Mouse (Mus musculus) liver, embryonic 15.5 days (tissue): ENCODE results near the gene Gnaz. TPM values are rescaled to one million over a fixed set of nuclear protein-coding genes. Genes with fewer than 3 reads are reported as not detected.

ENCODE experiments used
- ATAC-seq: fragments of 200-750 bp; cut with Nextera tagmentation; 2 replicates; pipeline ENCODE4 v1.8.0; 2017; ENCODE audit warnings: moderate number of reproducible peaks, mild to moderate bottlenecking, moderate library complexity; ENCODE audit not compliant: insufficient read depth
- H3K27ac ChIP-seq: fragments of 300-500 bp; sonication (generic); replicated peaks from 2 replicates; pipeline ENCODE4 v1.5.1; 2015; ENCODE audit warnings: mild to moderate bottlenecking, inconsistent platforms
- H3K27me3 ChIP-seq: fragments of 300-500 bp; sonication (generic); 2 replicates; pipeline ENCODE4 v1.6.1; 2015; ENCODE audit warnings: mild to moderate bottlenecking, inconsistent platforms
- H3K36me3 ChIP-seq: fragments of 300-500 bp; sonication (generic); replicated peaks from 2 replicates; pipeline ENCODE4 v1.6.1; 2015; ENCODE audit warnings: moderate library complexity, mild to moderate bottlenecking, inconsistent platforms
- H3K4me1 ChIP-seq: fragments of 300-500 bp; sonication (generic); replicated peaks from 2 replicates; pipeline ENCODE4 v1.6.1; 2015; ENCODE audit warnings: inconsistent platforms
- H3K4me2 ChIP-seq: fragments of 300-500 bp; sonication (generic); 2 replicates; pipeline ENCODE4 v1.6.1; 2015; ENCODE audit warnings: moderate library complexity, mild to moderate bottlenecking, inconsistent platforms
- H3K4me3 ChIP-seq: fragments of 300-500 bp; sonication (generic); replicated peaks from 2 replicates; pipeline ENCODE4 v1.5.1; 2015; ENCODE audit warnings: mild to moderate bottlenecking, inconsistent platforms
- H3K9ac ChIP-seq: fragments of 300-500 bp; sonication (generic); 2 replicates; pipeline ENCODE4 v1.6.1; 2015; ENCODE audit warnings: moderate library complexity, mild to moderate bottlenecking, inconsistent platforms
- H3K9me3 ChIP-seq: fragments of 300-500 bp; sonication (generic); replicated peaks from 2 replicates; pipeline ENCODE4 v1.6.1; 2016; ENCODE audit warnings: inconsistent platforms
- WGBS: fragments of 180-500 bp; shearing (Covaris S2); methylation state at CpG from one replicate; pipeline ENCODE4 v1.1.7; 2015; ENCODE audit warnings: mixed read lengths; ENCODE audit not compliant: insufficient replicate concordance; 5-methylcytosine and 5-hydroxymethylcytosine counted together
- polyA plus RNA-seq: library from polyadenylated mRNA; unstranded; fragments of >200 nt; fragmentation: Nextera tagmentation; extraction: Ambion mirVana; gene quantifications from 2 replicates; pipeline ENCODE4 v1.2.1, GENCODE M21; 2015

Gnaz gene
- polyA plus RNA-seq, 1 experiment from 2014 or later: 3.8 TPM

DNA sequence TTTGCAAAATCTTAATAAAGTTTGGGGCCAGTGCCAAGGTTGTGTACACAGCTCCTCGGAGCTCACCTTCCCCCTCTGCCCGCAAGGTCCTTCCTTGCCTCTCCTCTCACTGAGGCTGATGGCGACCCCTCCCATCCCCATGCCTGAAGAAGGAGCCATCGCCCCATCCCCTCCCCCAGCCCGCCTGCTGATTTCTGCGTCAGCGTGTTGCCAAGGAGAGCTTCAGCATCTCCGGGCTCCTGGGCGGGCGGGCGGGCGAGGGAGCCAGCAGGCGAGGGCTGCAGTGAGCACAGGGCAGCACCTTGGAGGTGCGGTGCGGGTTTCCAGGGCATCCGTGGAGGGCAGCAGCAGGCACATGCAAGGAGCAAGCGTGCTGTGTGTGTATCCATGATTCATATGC lies 28.4 kb downstream of the Gnaz start:
- Histone ChIP-seq H3K4me2 (no peak overlapping the region), H3K4me3 (no peak overlapping the region), H3K27me3 (peaks cover 22% of the 10 kb centered on the region), H3K9me3 (no peaks in the 10 kb centered on the region), H3K9ac (no peak overlapping the region), H3K4me1 (no peaks in the 10 kb centered on the region), H3K36me3 (no peaks in the 10 kb centered on the region), H3K27ac (no peak overlapping the region)
- ATAC-seq: no peak
- WGBS: 28% methylated on average over 17 of the region's 17 CpGs

DNA sequence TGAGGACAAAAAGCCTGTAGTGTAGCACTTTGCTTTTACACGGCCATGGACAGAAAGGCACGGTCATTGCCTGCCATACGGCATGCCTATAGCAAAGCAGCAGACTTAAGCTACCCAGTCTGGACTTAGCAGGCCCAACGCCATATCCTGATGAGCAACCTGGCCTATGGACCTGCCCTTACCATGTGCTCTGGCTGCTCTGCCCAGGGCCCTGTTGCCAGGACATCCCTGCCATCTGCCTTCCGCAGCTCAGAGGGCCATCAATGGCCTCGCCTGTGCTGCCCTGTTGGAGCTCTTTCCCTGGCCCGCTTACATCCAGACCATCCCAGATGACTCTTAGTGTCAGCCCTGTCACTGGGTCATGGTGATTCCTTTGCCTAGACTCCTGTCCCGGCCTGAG lies 34.4 kb downstream of the Gnaz start:
- WGBS: 75% methylated on average over 8 of the region's 8 CpGs
- no peaks in the 10 kb centered on the region for H3K9me3 ChIP-seq
- ATAC-seq: no peak
- H3K27ac ChIP-seq: no peak overlapping the region
- no peaks in the 10 kb centered on the region for H3K36me3 ChIP-seq
- 0 out of 2 replicates have a peak, but pooled peaks cover 2% of the 10 kb centered on the region for H3K27me3 ChIP-seq
- H3K4me3 ChIP-seq: no peak overlapping the region
- H3K4me1 ChIP-seq: peaks cover 12% of the 10 kb centered on the region
- H3K4me2 ChIP-seq: no peak overlapping the region
- no peak overlapping the region for H3K9ac ChIP-seq

DNA sequence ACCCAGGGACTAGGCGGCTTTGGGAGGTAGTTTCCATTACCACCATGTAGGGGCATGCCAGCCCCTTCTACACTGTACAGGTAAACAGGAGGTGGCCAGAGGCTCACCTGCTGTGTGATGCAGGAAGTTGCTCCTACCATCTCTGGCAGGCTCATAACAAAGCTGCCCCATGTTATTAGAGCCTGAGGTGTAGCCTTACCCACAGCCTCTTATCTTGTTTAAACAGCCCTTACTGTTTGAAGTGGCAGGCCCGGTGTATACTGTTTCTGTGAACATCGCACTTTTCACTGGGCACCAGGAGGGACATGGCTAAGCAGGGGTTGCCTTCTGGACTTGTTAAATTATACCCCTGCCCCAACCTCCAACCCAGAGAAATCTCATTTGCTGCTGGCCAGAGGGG lies 37.1 kb downstream of the Gnaz start:
- H3K4me3 ChIP-seq: no peak overlapping the region
- no peaks in the 10 kb centered on the region for H3K36me3 ChIP-seq
- H3K4me1 ChIP-seq: peaks cover 12% of the 10 kb centered on the region
- WGBS: 15% methylated on average over 3 of the region's 3 CpGs
- H3K9me3 ChIP-seq: no peaks in the 10 kb centered on the region
- no peak overlapping the region for H3K9ac ChIP-seq
- no peaks in the 10 kb centered on the region for H3K27me3 ChIP-seq
- 0 out of 2 replicates have a peak, but pooled peaks have one; percentile 25 for ATAC-seq
- H3K4me2 ChIP-seq: no peak overlapping the region
- no peak overlapping the region for H3K27ac ChIP-seq

DNA sequence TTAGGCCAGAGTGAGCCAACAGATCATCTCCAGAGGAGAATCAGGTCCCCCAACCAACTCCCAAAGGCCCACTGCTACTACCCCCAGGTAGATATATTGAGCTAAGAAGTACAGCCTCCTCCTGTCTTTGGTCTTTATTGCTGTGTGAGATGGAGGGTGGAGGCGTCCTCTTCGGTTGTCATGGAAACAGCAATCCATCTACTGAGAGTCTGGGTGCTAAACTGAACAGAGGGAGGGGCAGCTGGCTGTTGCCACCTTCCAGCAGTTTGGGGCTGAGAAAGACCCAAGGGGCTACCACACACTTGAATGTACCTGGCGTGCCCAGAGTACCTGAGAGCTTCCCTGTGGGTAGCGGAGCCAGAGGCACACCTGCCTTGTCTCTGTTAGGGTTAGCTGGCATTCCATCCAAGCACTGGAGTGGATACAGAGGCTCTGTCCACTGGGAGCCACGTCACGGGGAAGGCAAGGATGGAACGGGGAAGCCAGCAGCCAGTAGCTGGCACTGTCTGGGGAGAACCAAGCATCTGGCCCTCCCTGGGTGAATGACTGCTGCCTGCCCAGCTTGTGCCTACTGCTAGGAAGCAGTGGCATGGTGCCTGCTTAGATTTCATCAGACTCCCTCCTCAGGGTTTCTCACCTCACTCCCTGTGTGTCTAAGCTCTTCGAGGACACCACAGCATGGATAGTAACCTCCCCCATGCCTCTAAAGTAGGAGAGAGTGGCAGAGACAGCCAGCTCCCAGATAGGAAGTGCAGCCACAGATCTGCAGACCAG lies 40.1 kb downstream of the Gnaz start:
- Histone ChIP-seq H3K4me3 (no peak overlapping the region), H3K27me3 (no peaks in the 10 kb centered on the region), H3K36me3 (no peaks in the 10 kb centered on the region), H3K4me2 (no peak overlapping the region), H3K4me1 (peaks cover 12% of the 10 kb centered on the region), H3K9me3 (no peaks in the 10 kb centered on the region), H3K9ac (no peak overlapping the region), H3K27ac (no peak overlapping the region)
- ATAC-seq: no peak
- 59% methylated on average over 8 of the region's 8 CpGs for WGBS

DNA sequence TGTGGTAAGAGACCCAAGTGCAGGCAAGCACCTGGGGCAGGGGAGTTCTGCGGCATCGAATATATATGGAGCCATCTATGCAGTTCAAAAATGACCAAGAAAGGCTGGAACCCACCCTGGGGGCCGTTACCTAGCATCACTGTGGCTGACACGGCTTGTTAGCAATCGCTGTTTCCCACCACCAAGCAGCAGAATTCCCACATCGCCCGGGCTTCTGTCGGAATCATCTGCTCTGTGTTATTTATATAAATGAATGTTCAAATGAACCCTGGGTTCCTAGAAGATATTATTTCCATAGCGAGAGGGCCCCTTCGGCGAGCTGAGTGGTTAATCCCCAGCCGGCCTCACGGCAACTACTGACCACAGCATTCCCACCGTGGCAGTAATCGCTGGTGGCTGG lies 43.7 kb downstream of the Gnaz start:
- Histone ChIP-seq H3K4me3 (no peak overlapping the region), H3K4me1 (no peaks in the 10 kb centered on the region), H3K27ac (no peak overlapping the region), H3K36me3 (no peaks in the 10 kb centered on the region), H3K27me3 (no peaks in the 10 kb centered on the region), H3K9ac (no peak overlapping the region), H3K9me3 (no peaks in the 10 kb centered on the region), H3K4me2 (no peak overlapping the region)
- WGBS: 82% methylated on average over 15 of the region's 15 CpGs
- ATAC-seq: no peak

DNA sequence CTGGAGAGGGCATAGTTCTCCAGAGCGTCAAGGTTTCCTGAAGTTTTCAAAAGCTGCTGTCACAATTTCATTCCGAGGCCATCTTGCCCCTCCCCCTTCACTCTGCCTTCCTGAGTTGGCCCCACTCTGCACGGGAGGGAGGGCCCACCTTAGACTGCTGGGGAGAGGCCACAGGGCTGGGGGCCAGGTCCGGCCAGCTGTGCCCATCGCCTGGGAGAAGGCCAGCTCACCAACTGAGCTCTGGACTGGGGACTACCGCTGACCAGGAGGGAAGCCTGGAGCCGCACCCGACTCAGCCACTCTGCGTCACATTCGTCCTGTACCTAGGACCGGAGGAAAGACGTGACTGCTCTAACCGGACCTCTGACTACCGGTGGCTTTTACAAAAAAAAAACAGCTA lies 48.5 kb downstream of the Gnaz start:
- Histone ChIP-seq H3K27ac (no peak overlapping the region), H3K27me3 (no peaks in the 10 kb centered on the region), H3K4me2 (no peak overlapping the region), H3K4me3 (no peak overlapping the region), H3K9me3 (no peaks in the 10 kb centered on the region), H3K4me1 (no peaks in the 10 kb centered on the region), H3K9ac (no peak overlapping the region), H3K36me3 (no peaks in the 10 kb centered on the region)
- WGBS: 56% methylated on average over 14 of the region's 14 CpGs
- ATAC-seq: no peak

DNA sequence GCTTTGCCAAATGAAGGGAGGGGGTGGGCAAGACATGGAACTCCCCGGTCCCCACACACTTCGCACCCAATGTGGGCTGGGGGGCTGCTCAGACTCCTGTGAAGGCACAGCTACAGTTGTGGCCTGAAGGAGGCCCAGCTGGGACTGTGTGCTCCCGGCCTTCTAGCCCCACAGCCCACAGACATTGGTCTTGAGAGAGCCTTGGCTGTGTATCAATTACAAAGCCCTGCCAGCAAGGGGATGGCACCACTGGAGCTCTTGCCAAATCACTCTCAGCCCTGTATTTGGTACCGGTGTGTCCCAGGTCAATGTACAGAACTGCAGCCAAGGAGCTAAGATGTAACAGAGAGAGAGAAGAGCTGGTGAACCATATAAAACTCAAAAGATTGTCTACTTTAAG lies 49.5 kb downstream of the Gnaz start:
- no peaks in the 10 kb centered on the region for H3K4me1 ChIP-seq
- H3K4me3 ChIP-seq: no peak overlapping the region
- no peaks in the 10 kb centered on the region for H3K27me3 ChIP-seq
- no peak for ATAC-seq
- no peaks in the 10 kb centered on the region for H3K9me3 ChIP-seq
- no peak overlapping the region for H3K9ac ChIP-seq
- H3K27ac ChIP-seq: no peak overlapping the region
- H3K36me3 ChIP-seq: no peaks in the 10 kb centered on the region
- 74% methylated on average over 4 of the region's 4 CpGs for WGBS
- H3K4me2 ChIP-seq: no peak overlapping the region

DNA sequence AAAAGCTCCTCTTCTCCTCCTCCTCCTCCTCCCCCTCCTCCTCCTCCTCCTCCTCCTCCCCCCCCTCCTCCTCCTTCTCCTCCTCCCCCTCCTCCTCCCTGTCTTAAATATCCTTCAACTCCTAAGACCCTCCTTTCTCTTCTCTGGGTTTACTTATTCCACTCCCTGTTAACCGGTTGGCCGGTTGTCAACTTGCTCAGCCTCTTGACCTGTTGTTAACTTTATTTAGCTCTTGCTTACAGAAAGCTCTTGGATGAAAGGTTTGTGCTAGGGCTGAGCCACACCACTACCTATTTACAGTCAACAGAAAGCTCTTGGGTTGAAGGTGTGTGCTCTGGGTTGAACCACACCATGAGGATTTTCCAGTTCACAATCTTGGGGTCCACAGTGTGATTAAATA lies 53.3 kb downstream of the Gnaz start:
- Histone ChIP-seq H3K4me2 (no peak overlapping the region), H3K9me3 (no peaks in the 10 kb centered on the region), H3K9ac (no peak overlapping the region), H3K4me3 (no peak overlapping the region), H3K27me3 (no peaks in the 10 kb centered on the region), H3K36me3 (no peaks in the 10 kb centered on the region), H3K27ac (no peak overlapping the region), H3K4me1 (no peaks in the 10 kb centered on the region)
- ATAC-seq: no peak
- WGBS: 65% methylated on average over 2 of the region's 2 CpGs

DNA sequence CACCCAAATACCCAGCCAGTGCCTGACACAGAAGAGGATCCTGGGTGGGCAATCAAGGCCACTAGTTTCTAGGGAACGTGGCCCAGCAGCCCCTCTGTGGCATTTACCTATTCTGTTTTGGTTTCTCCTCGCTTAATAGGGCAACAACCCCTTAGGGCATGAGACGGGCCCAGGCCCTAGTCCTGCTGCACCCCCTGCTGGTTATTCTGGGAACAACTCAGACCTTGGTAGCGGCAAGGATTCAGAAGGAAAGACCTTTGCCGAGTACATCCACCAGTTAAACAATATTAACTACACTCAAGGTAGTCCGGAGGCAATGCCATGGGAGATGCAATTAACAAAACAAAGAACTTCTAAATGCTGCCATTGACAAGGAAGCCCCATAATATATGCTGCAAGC lies 54.2 kb downstream of the Gnaz start:
- 6% methylated on average over 6 of the region's 6 CpGs for WGBS
- H3K9ac ChIP-seq: no peak overlapping the region
- H3K4me2 ChIP-seq: no peak overlapping the region
- H3K9me3 ChIP-seq: no peaks in the 10 kb centered on the region
- H3K27ac ChIP-seq: no peak overlapping the region
- no peak overlapping the region for H3K4me3 ChIP-seq
- no peaks in the 10 kb centered on the region for H3K4me1 ChIP-seq
- no peaks in the 10 kb centered on the region for H3K27me3 ChIP-seq
- no peaks in the 10 kb centered on the region for H3K36me3 ChIP-seq
- ATAC-seq: no peak

DNA sequence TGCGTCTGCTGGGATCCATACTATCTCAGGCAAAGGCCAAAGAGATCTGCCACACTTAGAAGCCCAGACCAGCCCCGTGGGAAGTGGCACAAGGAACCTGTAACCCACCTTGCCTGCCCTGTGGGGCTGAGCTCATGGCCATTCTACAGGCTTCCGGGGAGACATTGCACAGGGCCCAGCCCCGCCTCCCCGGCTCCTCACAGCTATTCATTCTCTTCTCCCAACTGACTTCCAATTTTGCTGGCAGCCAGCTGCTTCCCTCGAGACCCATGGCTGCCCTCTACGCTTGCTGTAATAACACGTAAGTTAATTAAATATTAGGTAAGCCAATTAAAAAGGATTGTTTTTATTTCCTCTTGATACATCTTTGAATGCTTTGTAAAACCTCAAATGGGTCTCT lies 59.5 kb downstream of the Gnaz start:
- Histone ChIP-seq H3K27me3 (no peaks in the 10 kb centered on the region), H3K4me2 (no peak overlapping the region), H3K9ac (no peak overlapping the region), H3K9me3 (no peaks in the 10 kb centered on the region), H3K36me3 (no peaks in the 10 kb centered on the region), H3K4me1 (peaks cover 6% of the 10 kb centered on the region; the same call in 1 of the 2 replicates), H3K27ac (no peak overlapping the region), H3K4me3 (no peak overlapping the region)
- no peak for ATAC-seq
- WGBS: 60% methylated on average over 8 of the region's 8 CpGs

DNA sequence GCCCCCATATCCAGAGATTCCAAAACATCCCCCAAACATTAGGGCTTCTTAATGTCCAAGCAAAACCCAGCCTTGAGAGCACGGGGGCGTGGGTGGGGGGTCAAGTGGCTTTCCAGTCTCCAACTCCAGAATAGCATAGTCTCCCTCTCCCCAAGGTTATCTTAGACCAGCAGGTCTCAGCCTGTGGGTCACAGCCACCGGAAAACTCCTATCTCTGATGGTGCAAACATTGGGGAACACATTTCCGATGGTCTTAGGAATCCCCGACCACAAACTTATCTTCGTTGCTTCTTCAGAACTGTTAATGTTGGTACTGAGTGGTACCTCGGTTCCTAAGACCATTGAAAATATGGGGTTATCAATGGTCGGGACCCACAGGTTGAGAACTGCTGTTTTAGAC lies 61.8 kb downstream of the Gnaz start:
- Histone ChIP-seq H3K4me2 (no peak overlapping the region), H3K4me1 (peaks cover 6% of the 10 kb centered on the region; the same call in 1 of the 2 replicates), H3K9ac (no peak overlapping the region), H3K9me3 (no peaks in the 10 kb centered on the region), H3K27me3 (no peaks in the 10 kb centered on the region), H3K4me3 (no peak overlapping the region), H3K36me3 (no peaks in the 10 kb centered on the region), H3K27ac (no peak overlapping the region)
- ATAC-seq: no peak
- WGBS: 28% methylated on average over 8 of the region's 8 CpGs

DNA sequence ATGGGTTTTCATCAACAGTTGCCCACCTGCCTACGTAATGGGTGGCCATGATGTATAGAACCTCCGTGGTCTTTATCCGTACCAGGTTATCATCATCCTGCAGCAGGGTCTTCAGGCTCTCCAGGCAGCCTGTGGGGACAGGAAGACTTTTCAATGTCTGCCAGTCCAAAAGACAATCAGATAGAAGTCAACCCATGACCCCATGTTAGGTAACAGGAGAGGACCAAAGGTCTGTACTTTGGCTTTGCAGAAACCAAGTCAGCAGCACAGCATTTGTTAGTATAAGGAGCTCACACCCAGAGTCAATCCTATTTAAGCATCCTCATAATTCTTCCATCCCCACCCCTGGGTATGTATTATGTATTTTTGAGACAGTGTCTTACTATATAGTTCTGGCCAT lies 62.7 kb downstream of the Gnaz start:
- no peaks in the 10 kb centered on the region for H3K36me3 ChIP-seq
- H3K4me1 ChIP-seq: peaks cover 6% of the 10 kb centered on the region; the same call in 1 of the 2 replicates
- H3K27me3 ChIP-seq: no peaks in the 10 kb centered on the region
- H3K4me3 ChIP-seq: no peak overlapping the region
- H3K27ac ChIP-seq: no peak overlapping the region
- 44% methylated on average over 3 of the region's 3 CpGs for WGBS
- H3K9me3 ChIP-seq: no peaks in the 10 kb centered on the region
- ATAC-seq: no peak
- no peak overlapping the region for H3K4me2 ChIP-seq
- H3K9ac ChIP-seq: no peak overlapping the region
